Mouse (Mus musculus) liver, postnatal 0 days (tissue): ENCODE results near the gene Chac1. TPM values are rescaled to one million over a fixed set of nuclear protein-coding genes. Genes with fewer than 3 reads are reported as not detected.

Experiments
- ATAC-seq: fragments of 200-750 bp; cut with Nextera tagmentation; 2 replicates; pipeline ENCODE4 v1.8.0; 2017; ENCODE audit warnings: mild to moderate bottlenecking, moderate library complexity
- DNase-seq: peaks from one replicate; pipeline ENCODE4 v3.0.0-alpha.2; 2016
- H3K27ac ChIP-seq: fragments of 300-500 bp; sonication (generic); 2 replicates; pipeline ENCODE4 v1.5.1; 2014; ENCODE audit warnings: antibody characterized with exemption, moderate library complexity, mild to moderate bottlenecking, low read depth
- H3K27me3 ChIP-seq: fragments of 300-500 bp; sonication (generic); 2 replicates; pipeline ENCODE4 v1.6.1; 2014; ENCODE audit warnings: low read length, control low read depth, mixed read lengths; ENCODE audit not compliant: insufficient read depth
- H3K36me3 ChIP-seq: fragments of 300-500 bp; sonication (generic); replicated peaks from 2 replicates; pipeline ENCODE4 v1.6.1; 2014; ENCODE audit warnings: mild to moderate bottlenecking, control low read depth, low read length, moderate library complexity, mixed read lengths; ENCODE audit not compliant: insufficient read depth
- H3K4me1 ChIP-seq: fragments of 300-500 bp; sonication (generic); 2 replicates; pipeline ENCODE4 v1.6.1; 2014; ENCODE audit warnings: antibody characterized with exemption, mild to moderate bottlenecking, control low read depth; ENCODE audit not compliant: insufficient read depth
- H3K4me2 ChIP-seq: fragments of 300-500 bp; sonication (generic); 2 replicates; pipeline ENCODE4 v1.6.1; 2014; ENCODE audit warnings: low read depth, mild to moderate bottlenecking, low read length, moderate library complexity, mixed read lengths
- H3K4me3 ChIP-seq: fragments of 300-500 bp; sonication (generic); 2 replicates; pipeline ENCODE4 v1.5.1; 2014; ENCODE audit warnings: low read depth, low read length
- H3K9ac ChIP-seq: fragments of 300-500 bp; sonication (generic); replicated peaks from 2 replicates; pipeline ENCODE4 v1.6.1; 2014; ENCODE audit warnings: mild to moderate bottlenecking, moderate library complexity
- H3K9me3 ChIP-seq: fragments of 300-500 bp; sonication (generic); 2 replicates; pipeline ENCODE4 v1.6.1; 2016; ENCODE audit warnings: mild to moderate bottlenecking, control low read depth, low read length, mixed read lengths
- CTCF ChIP-seq: sonication (generic); IDR thresholded peaks from 2 replicates; pipeline ENCODE4 v1.5.1; 2016; ENCODE audit warnings: antibody characterized with exemption, low read depth
- EP300 ChIP-seq: IDR thresholded peaks from 2 replicates; pipeline ENCODE4 v1.6.1; 2016; ENCODE audit warnings: antibody characterized with exemption, low read depth, mild to moderate bottlenecking
- WGBS: fragments of 180-500 bp; shearing (Covaris S2); extraction: QIAGEN DNeasy Blood & Tissue Kit; methylation state at CpG from one replicate; pipeline ENCODE4 v1.1.7; 2014; ENCODE audit not compliant: insufficient replicate concordance; 5-methylcytosine and 5-hydroxymethylcytosine counted together
- polyA plus RNA-seq: library from polyadenylated mRNA; unstranded; fragments of >200 nt; fragmentation: Nextera tagmentation; extraction: Ambion mirVana; gene quantifications from 2 replicates; pipeline ENCODE4 v1.2.1, GENCODE M21; 2015

Chac1 gene
- polyA plus RNA-seq, 1 experiment from 2014 or later: 0.35 TPM

DNA sequence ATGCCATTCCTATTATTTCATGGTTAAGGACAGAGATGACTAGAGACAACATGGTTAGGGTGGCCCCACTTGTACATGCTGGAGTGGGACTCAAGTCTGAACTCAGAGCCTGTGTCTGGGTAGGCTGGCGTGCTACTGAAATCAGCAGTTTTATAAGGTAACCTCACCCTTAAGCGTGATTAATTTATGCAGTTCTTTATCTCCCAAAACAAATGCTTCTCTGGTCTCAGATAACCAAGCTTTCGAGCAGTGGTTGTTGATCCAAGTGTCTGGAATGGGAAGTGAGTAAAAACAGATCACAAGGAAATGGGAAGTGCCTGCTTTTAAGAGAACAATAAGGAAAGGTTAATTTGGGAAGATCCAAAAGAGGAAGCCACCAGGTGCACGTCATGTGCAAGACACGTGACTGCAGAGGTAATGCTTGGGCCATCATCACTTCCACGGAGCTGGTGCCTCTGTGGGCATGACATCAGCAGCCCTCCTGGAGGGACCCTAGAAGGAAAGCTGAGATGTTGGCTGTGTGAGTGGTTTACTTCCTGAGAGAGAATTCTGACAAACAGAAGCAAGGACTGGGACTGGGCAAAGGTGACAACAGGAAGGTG, 6.4 kb upstream of the Chac1 start:
- WGBS: 23% methylated on average over 6 of the region's 6 CpGs
- no peak for ATAC-seq

DNA sequence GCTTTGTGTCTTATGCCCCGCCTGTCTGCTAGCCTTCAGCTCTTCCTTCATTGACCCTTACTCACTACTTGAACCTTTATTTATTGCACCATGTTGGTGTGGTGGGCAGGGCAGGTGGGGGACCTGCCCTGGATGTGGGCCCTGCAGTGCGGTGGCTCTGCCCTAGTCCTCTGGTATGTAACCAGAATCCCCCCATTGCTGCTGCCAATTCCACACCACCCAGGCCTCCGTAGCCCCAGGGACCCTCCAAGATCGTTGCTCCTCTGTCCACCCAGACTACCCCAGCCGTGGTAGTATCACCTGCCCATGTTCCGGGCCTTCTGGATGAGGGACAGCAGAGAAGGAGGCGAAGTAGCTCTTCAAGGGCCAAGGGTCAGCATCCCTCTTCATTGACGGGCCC, 2.7 kb downstream of the Chac1 start:
- Histone ChIP-seq H3K4me3 (no peak overlapping the region), H3K4me2 (no peak overlapping the region), H3K9me3 (no peaks in the 10 kb centered on the region), H3K9ac (no peak overlapping the region), H3K4me1 (peaks cover 15% of the 10 kb centered on the region), H3K36me3 (no peaks in the 10 kb centered on the region), H3K27ac (no peak overlapping the region), H3K27me3 (peaks cover 21% of the 10 kb centered on the region)
- 85% methylated on average over 8 of the region's 8 CpGs for WGBS
- ATAC-seq (no peak), DNase-seq (no peak)
- TF ChIP-seq EP300: no peak
- TF ChIP-seq CTCF: no peak

More for the DNA sequence above, 6.4 kb upstream of the Chac1 start:
- Histone ChIP-seq H3K4me3 (no peak overlapping the region), H3K9ac (no peak overlapping the region), H3K9me3 (no peaks in the 10 kb centered on the region), H3K4me2 (no peak overlapping the region), H3K27ac (no peak overlapping the region), H3K36me3 (no peaks in the 10 kb centered on the region), H3K4me1 (no peaks in the 10 kb centered on the region), H3K27me3 (peaks cover 1% of the 10 kb centered on the region; the same call in 1 of the 2 replicates)
- TF ChIP-seq EP300 (no peak), CTCF (no peak)
- DNase-seq: no peak

DNA sequence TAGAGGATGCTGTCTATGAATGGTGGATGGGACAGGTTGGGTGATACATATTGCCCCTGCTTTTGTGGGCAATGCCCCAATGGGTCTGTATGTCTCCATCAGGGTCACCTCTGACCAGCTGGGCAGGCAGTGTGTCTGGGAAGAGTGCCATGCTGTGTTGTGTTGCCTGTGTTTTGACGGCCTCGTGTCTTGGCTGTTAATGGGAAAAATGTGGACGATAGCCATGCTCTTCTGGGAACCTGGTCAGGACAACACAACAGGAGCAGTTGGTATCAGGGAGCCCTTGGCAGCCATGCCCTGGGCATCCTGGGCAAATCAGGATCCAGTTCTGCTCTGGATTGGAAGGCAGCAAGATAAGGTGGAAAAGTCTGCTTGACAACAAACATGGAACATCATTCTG, 4.1 kb downstream of the Chac1 start:
- Histone ChIP-seq H3K4me1 (peaks cover 19% of the 10 kb centered on the region), H3K27me3 (peaks cover 18% of the 10 kb centered on the region), H3K9me3 (no peaks in the 10 kb centered on the region), H3K36me3 (no peaks in the 10 kb centered on the region), H3K4me3 (no peak overlapping the region), H3K4me2 (no peak overlapping the region), H3K9ac (no peak overlapping the region), H3K27ac (no peak overlapping the region)
- TF ChIP-seq EP300: no peak
- no peak for TF ChIP-seq CTCF
- ATAC-seq: no peak
- 79% methylated on average over 3 of the region's 3 CpGs for WGBS
- no peak for DNase-seq

DNA sequence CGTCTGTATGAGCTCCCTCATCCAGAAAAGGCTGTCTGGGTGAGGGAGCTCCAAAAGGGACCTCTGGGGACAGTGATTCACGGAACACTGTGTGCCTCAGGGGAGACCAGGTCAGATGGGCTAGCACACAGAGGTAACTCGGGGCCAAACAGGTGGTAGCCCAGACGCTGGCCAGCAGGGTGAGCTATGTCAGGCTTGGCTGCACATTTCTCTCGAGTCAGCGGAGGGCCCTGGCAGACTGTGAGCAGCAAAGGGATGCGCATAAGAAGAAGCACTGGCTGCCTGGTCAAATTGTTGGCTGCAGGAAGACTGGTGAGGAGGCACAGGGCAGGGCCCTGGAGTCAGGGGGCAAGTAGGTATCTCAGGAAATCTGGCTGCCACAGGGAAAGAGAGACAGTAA, 4.6 kb downstream of the Chac1 start:
- H3K4me2 ChIP-seq: no peak overlapping the region
- no peak overlapping the region for H3K9ac ChIP-seq
- WGBS: 49% methylated on average over 7 of the region's 7 CpGs
- H3K27me3 ChIP-seq: peaks cover 12% of the 10 kb centered on the region
- TF ChIP-seq EP300 (no peak), CTCF (peak; percentile 16; the same call in 1 of the 2 replicates)
- no peak overlapping the region for H3K27ac ChIP-seq
- DNase-seq (no peak), ATAC-seq (no peak)
- peaks cover 15% of the 10 kb centered on the region for H3K4me1 ChIP-seq
- no peaks in the 10 kb centered on the region for H3K9me3 ChIP-seq
- H3K36me3 ChIP-seq: no peaks in the 10 kb centered on the region
- H3K4me3 ChIP-seq: no peak overlapping the region

DNA sequence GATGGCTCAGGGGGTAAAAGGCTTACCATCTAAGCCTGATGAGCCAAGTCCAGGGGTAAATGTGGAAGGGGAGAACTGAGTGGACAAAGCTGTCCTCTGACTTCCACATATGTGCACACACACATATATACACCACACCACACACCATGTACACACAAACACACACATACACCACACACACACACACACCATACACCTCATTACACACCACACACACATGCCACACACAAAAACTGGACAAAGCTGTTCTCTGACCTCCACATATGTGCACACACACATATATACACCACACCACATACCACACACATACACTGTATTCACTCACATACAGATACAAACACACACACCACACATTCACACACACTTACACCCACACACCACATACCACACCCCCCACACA, 5.3 kb downstream of the Chac1 start:
- H3K4me1 ChIP-seq: peaks cover 8% of the 10 kb centered on the region
- no peaks in the 10 kb centered on the region for H3K36me3 ChIP-seq
- no peak overlapping the region for H3K4me2 ChIP-seq
- no peak overlapping the region for H3K9ac ChIP-seq
- peaks cover 5% of the 10 kb centered on the region for H3K27me3 ChIP-seq
- DNase-seq (no peak), ATAC-seq (no peak)
- no peak overlapping the region for H3K27ac ChIP-seq
- no peak overlapping the region for H3K4me3 ChIP-seq
- no peaks in the 10 kb centered on the region for H3K9me3 ChIP-seq
- TF ChIP-seq CTCF (no peak), EP300 (no peak)

DNA sequence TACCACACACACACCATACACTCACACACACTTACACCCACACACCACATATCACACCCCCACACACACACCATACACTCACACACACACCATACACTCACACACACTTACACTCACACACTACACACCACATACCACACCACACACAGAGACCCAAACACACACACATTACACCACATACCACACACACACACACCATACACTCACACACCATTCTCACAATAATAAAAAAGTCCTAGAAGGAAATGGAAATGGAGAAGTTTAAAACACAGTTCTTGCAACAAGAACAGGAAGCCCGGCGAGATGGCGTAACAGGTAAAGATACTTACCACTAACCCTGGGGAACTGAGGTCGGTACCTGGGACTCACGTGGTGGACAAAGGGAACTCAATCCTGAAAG, 5.8 kb downstream of the Chac1 start:
- no peaks in the 10 kb centered on the region for H3K36me3 ChIP-seq
- H3K4me1 ChIP-seq: peaks cover 7% of the 10 kb centered on the region
- WGBS: 46% methylated on average over 5 of the region's 5 CpGs
- H3K4me2 ChIP-seq: no peak overlapping the region
- ATAC-seq (peak; percentile 47), DNase-seq (peak; percentile 56)
- H3K27me3 ChIP-seq: peaks cover under 1% of the 10 kb centered on the region; the same call in 1 of the 2 replicates
- no peak overlapping the region for H3K9ac ChIP-seq
- TF ChIP-seq EP300: no peak
- TF ChIP-seq CTCF: no peak
- no peak overlapping the region for H3K27ac ChIP-seq
- no peak overlapping the region for H3K4me3 ChIP-seq
- H3K9me3 ChIP-seq: 0 out of 2 replicates have a peak, but pooled peaks cover 3% of the 10 kb centered on the region

DNA sequence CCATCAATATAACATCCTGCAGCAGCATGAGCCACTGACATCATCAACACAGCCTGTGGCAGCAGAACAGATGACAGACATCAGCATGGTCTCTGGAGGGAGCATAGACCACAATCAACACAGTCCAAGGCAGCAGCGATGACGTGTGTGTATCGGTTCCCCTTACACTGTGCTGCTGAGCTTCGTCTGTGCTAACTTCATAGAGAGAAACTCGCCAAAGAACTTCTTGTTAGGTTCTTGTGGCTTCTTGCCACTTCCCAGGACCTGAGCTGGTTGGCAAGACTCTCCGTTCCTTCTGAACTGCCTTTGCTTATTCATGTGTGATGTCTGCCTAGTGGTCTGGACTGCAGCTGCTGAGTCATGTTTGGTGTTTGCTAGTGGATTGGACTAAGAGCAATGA, 7.2 kb downstream of the Chac1 start:
- Histone ChIP-seq H3K4me3 (no peak overlapping the region), H3K27ac (no peak overlapping the region), H3K4me1 (peaks cover 7% of the 10 kb centered on the region), H3K27me3 (no peaks in the 10 kb centered on the region), H3K4me2 (no peak overlapping the region), H3K36me3 (no peaks in the 10 kb centered on the region), H3K9ac (no peak overlapping the region), H3K9me3 (0 out of 2 replicates have a peak, but pooled peaks cover 3% of the 10 kb centered on the region)
- TF ChIP-seq EP300: no peak
- TF ChIP-seq CTCF: no peak
- no peak for ATAC-seq
- DNase-seq: no peak
- 66% methylated on average over 6 of the region's 6 CpGs for WGBS
